Mouse (Mus musculus) neural tube, embryonic 11.5 days (tissue): ENCODE measurements around the gene Slc18a2. TPM values are rescaled to one million over a fixed set of nuclear protein-coding genes. Genes with fewer than 3 reads are reported as not detected.

Experiments
- ATAC-seq: fragments of 200-750 bp; cut with Nextera tagmentation; 2 replicates; pipeline ENCODE4 v1.8.0; 2017; ENCODE audit warnings: moderate number of reproducible peaks, mild to moderate bottlenecking, moderate TSS enrichment, moderate library complexity; ENCODE audit not compliant: insufficient read depth, low FRiP score, low TSS enrichment
- DNase-seq: peaks from one replicate; pipeline ENCODE4 v3.0.0-alpha.2; 2015; ENCODE audit warnings: low spot score
- H3K27ac ChIP-seq: fragments of 300-500 bp; sonication (generic); 2 replicates; pipeline ENCODE4 v1.5.1; 2014; ENCODE audit warnings: low read depth, mild to moderate bottlenecking, low read length
- H3K27me3 ChIP-seq: fragments of 300-500 bp; sonication (generic); 2 replicates; pipeline ENCODE4 v1.6.1; 2014; ENCODE audit warnings: mild to moderate bottlenecking, low read length, mixed read lengths; ENCODE audit not compliant: control insufficient read depth, insufficient read depth
- H3K36me3 ChIP-seq: fragments of 300-500 bp; sonication (generic); 2 replicates; pipeline ENCODE4 v1.6.1; 2014; ENCODE audit warnings: mild to moderate bottlenecking, low read length, moderate library complexity, mixed read lengths; ENCODE audit not compliant: control insufficient read depth, insufficient read depth
- H3K4me1 ChIP-seq: fragments of 300-500 bp; sonication (generic); 2 replicates; pipeline ENCODE4 v1.6.1; 2014; ENCODE audit warnings: low read length, mixed read lengths; ENCODE audit not compliant: control insufficient read depth, insufficient read depth
- H3K4me2 ChIP-seq: fragments of 300-500 bp; sonication (generic); 2 replicates; pipeline ENCODE4 v1.6.1; 2014; ENCODE audit warnings: low read depth, mild to moderate bottlenecking, moderate library complexity
- H3K4me3 ChIP-seq: fragments of 300-500 bp; sonication (generic); 2 replicates; pipeline ENCODE4 v1.5.1; 2014; ENCODE audit warnings: low read depth, low read length
- H3K9ac ChIP-seq: fragments of 300-500 bp; sonication (generic); 2 replicates; pipeline ENCODE4 v1.6.1; 2014; ENCODE audit warnings: mild to moderate bottlenecking, low read length
- H3K9me3 ChIP-seq: fragments of 300-500 bp; sonication (generic); 2 replicates; pipeline ENCODE4 v1.6.1; 2016; ENCODE audit warnings: low read length; ENCODE audit not compliant: control insufficient read depth
- WGBS: fragments of 180-500 bp; shearing (Covaris S2); extraction: QIAGEN DNeasy Blood & Tissue Kit; methylation state at CpG from one replicate; pipeline ENCODE4 v1.1.7; 2014; 5-methylcytosine and 5-hydroxymethylcytosine counted together
- polyA plus RNA-seq: library from polyadenylated mRNA; unstranded; fragments of >200 nt; fragmentation: Nextera tagmentation; extraction: Ambion mirVana; gene quantifications from 2 replicates; pipeline ENCODE4 v1.2.1, GENCODE M21; 2014

Gene Slc18a2
- polyA plus RNA-seq, 1 experiment from 2014 or later: 14.9 TPM

DNA sequence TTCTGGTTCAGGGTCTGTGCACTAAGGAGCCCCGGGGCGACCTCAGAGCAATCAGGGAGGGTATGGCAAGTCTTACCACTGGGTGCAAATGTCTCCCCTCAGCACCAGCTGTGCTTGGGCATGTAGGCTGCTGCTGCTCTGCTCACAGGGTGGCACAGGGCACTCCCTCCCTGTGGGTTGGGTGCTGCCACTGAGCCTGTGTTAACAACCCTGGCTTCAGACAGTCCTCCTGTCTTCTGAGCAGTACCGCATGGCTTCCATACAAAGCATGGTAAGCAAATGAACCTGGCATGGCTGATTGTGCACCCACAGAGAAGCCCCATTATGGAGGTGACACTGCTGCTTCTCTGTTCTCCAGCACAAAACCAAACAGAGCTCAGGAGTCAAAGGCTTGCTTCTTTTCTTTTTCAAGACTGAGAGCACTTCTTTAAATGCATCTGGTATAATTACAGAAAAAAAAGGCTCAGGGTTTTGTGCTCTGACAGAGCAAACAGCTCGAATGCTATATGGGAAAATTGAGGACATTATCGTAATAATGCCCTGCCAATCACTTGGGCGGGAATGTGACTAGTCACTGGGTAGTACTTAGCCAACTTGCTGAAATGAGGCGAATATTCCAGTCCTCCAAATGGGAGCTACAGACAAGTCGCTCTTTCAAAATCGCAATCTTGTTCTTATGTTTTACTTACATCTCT lies 4.3 kb downstream of the Slc18a2 start:
- 65% methylated on average over 9 of the region's 9 CpGs for WGBS
- peaks cover 13% of the 10 kb centered on the region for H3K4me1 ChIP-seq
- no peaks in the 10 kb centered on the region for H3K9me3 ChIP-seq
- no peak for DNase-seq
- peaks cover 7% of the 10 kb centered on the region for H3K27me3 ChIP-seq
- H3K9ac ChIP-seq: no peak overlapping the region
- no peak overlapping the region for H3K4me3 ChIP-seq
- H3K4me2 ChIP-seq: no peak overlapping the region
- no peak for ATAC-seq
- no peaks in the 10 kb centered on the region for H3K36me3 ChIP-seq
- H3K27ac ChIP-seq: no peak overlapping the region

DNA sequence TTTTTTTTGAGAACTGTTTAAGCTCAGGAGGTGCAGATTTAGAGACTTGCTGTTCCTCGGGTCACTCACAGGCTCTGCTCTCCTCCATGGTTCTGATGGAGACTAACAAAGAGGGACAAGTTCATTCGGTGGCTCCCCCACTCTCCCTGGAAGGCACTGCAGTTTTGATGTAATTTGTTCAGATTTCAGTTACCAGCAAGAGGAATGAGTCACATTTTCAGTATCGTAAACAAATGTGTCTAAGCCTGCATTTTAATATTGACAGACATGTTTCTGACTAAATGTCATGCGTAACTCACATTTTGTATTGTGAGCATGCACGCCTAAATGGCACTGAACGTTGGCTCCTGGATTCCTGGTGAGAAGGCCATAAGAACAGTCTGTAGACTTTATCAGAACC lies 5.2 kb downstream of the Slc18a2 start:
- peaks cover 7% of the 10 kb centered on the region for H3K27me3 ChIP-seq
- no peaks in the 10 kb centered on the region for H3K36me3 ChIP-seq
- H3K27ac ChIP-seq: no peak overlapping the region
- WGBS: 67% methylated on average over 6 of the region's 6 CpGs
- DNase-seq (no peak), ATAC-seq (no peak)
- H3K4me1 ChIP-seq: peaks cover 6% of the 10 kb centered on the region
- no peak overlapping the region for H3K4me2 ChIP-seq
- no peaks in the 10 kb centered on the region for H3K9me3 ChIP-seq
- no peak overlapping the region for H3K4me3 ChIP-seq
- H3K9ac ChIP-seq: no peak overlapping the region

DNA sequence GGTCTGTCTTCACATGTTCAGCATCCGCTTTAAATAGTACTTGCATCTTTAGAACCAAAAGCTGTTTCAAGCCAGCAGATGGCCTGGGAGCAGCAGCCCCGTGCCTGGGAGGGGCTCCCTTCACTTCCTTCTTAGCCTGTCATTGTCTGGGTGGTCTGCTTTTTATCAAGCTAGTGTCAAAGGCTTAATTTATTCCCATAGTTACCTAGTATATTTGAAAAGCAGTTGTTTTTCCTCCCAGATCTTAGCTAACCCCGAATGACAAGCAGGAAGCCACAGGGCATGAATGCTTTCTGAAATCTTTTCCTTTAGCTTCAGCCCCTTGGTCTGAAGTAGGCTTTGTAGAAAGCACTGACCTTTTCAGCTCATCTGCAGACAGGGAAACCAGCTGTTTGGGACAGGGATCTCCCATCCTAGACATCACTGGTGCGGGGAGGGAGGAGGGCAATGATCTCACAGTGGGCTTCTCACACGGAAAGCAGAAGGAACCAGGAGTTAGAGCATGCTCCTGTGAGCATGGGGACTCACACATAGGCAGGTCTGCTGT lies 6.8 kb downstream of the Slc18a2 start:
- peak; percentile 23 for DNase-seq
- no peak overlapping the region for H3K9ac ChIP-seq
- H3K27ac ChIP-seq: no peak overlapping the region; the same call in 1 of the 2 replicates

DNA sequence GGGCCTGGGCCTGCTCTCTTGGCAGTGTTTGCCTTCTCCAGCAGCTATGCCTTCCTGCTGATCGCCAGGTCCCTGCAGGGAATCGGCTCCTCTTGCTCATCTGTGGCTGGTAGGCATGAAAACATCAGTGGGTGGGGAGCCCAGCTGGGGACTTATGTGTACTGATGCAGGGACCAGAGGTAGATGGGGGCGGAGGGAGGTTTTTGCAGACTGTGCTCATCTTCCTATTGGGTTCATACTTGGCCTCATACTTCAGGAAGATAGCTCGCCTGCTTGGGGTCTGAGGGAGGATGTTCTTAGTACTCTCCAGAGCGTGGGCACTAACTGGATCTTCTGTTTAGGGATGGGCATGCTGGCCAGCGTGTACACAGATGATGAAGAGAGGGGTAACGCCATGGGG lies 12.5 kb downstream of the Slc18a2 start:
- no peaks in the 10 kb centered on the region for H3K9me3 ChIP-seq
- DNase-seq: no peak
- ATAC-seq: no peak
- H3K9ac ChIP-seq: no peak overlapping the region
- H3K27me3 ChIP-seq: no peaks in the 10 kb centered on the region
- H3K4me3 ChIP-seq: no peak overlapping the region
- H3K36me3 ChIP-seq: no peaks in the 10 kb centered on the region
- WGBS: 87% methylated on average over 7 of the region's 7 CpGs
- no peak overlapping the region for H3K4me2 ChIP-seq
- H3K4me1 ChIP-seq: no peaks in the 10 kb centered on the region
- no peak overlapping the region for H3K27ac ChIP-seq

More for the DNA sequence above, 6.8 kb downstream of the Slc18a2 start:
- H3K27me3 ChIP-seq: no peaks in the 10 kb centered on the region
- no peak for ATAC-seq
- 20% methylated on average over 5 of the region's 5 CpGs for WGBS
- no peak overlapping the region for H3K4me3 ChIP-seq
- H3K4me1 ChIP-seq: 0 out of 2 replicates have a peak, but pooled peaks cover 3% of the 10 kb centered on the region
- H3K9me3 ChIP-seq: no peaks in the 10 kb centered on the region
- no peak overlapping the region for H3K4me2 ChIP-seq
- H3K36me3 ChIP-seq: no peaks in the 10 kb centered on the region

DNA sequence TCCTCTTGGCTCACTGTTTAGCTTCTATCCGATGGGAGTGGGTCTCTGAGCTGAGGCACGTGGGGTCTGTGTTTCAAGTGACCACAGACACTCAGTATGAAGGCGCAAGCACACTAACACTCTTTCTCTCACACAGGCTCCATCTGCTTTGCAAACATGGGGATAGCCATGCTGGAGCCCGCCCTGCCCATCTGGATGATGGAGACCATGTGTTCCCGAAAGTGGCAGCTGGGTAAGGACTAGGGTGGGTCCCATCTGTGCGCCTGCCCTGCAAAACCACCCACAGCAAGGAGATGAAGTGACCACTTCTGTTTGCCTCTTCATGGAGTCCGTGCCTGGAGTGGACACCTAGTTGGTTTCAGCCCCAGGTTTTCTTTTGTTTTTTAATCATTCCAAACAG lies 15.7 kb downstream of the Slc18a2 start:
- Histone ChIP-seq H3K27me3 (no peaks in the 10 kb centered on the region), H3K36me3 (no peaks in the 10 kb centered on the region; the same call in 1 of the 2 replicates), H3K4me3 (no peak overlapping the region), H3K4me1 (no peaks in the 10 kb centered on the region), H3K9ac (no peak overlapping the region), H3K27ac (no peak overlapping the region), H3K4me2 (no peak overlapping the region), H3K9me3 (no peaks in the 10 kb centered on the region)
- ATAC-seq (no peak), DNase-seq (peak; percentile 48)
- WGBS: 74% methylated on average over 7 of the region's 7 CpGs

DNA sequence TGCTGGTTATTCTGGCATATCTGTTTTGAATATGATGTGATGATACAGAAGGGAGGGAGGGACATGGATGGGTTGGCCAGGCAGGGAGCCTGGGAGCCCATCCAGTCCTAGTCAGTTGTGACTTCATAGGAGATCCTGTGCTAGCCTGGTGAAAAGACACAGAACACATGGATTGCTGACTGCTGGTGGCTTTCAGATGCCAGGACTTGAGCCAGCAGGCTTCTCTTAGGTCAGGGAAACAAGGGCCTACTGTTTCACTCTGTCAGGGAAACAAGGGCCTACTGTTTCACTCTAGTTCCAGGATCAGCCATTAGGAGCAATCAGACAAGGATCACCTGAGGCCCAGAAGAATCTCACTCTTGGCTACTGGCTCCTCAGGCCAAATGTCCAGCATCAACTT lies 20.1 kb downstream of the Slc18a2 start:
- Histone ChIP-seq H3K36me3 (no peaks in the 10 kb centered on the region; the same call in 1 of the 2 replicates), H3K27me3 (no peaks in the 10 kb centered on the region), H3K9ac (no peak overlapping the region), H3K4me1 (no peaks in the 10 kb centered on the region), H3K4me2 (no peak overlapping the region), H3K4me3 (no peak overlapping the region), H3K27ac (no peak overlapping the region), H3K9me3 (no peaks in the 10 kb centered on the region)
- DNase-seq (no peak), ATAC-seq (no peak)

DNA sequence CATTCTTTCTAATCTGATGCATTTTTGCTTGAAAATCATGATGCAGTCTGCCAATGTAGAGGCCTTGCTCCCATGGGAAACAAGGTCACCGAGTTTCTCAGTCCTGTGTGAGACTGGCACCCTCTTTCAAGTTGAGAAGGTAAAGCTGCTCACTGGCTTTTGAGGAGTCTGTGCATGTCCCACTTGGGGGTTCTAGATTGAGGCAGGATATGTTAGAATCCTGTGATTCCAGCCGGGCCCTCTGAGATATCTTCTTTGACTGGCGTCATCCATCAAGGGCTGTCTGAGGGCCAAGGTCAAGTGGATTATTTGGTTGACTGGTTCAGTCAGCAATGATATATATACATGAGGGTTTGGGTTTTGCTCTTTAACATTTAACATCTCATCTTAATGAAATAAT lies 21.3 kb downstream of the Slc18a2 start:
- 88% methylated on average over 3 of the region's 3 CpGs for WGBS
- no peak overlapping the region for H3K4me3 ChIP-seq
- no peak for DNase-seq

DNA sequence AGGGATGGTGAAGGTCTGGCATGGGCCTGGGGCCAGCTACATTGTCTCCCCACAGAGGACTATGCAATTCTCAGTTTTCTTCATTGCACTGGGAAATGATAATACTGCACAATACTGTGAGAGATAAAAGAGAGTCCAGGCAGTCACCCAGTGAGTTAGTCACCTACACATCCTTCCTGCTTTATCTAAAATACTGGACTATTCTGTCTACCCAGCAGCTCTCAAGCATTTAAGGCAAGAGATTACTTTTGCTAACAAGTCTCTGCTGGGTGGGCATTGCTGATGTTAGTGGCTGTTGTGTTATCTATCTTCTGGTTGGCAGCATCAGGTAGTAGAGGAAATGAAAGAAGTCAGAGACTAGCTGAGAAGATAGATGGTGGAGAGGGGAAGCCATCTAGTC lies 28.3 kb downstream of the Slc18a2 start:
- H3K4me3 ChIP-seq: no peak overlapping the region
- no peak overlapping the region for H3K4me2 ChIP-seq
- H3K4me1 ChIP-seq: no peaks in the 10 kb centered on the region
- no peaks in the 10 kb centered on the region for H3K9me3 ChIP-seq
- H3K36me3 ChIP-seq: no peaks in the 10 kb centered on the region
- H3K9ac ChIP-seq: no peak overlapping the region
- H3K27me3 ChIP-seq: no peaks in the 10 kb centered on the region
- DNase-seq: no peak
- no peak overlapping the region for H3K27ac ChIP-seq
- no peak for ATAC-seq

More for the DNA sequence above, 21.3 kb downstream of the Slc18a2 start:
- no peak for ATAC-seq
- H3K36me3 ChIP-seq: no peaks in the 10 kb centered on the region; the same call in 1 of the 2 replicates
- no peak overlapping the region for H3K27ac ChIP-seq
- H3K27me3 ChIP-seq: no peaks in the 10 kb centered on the region
- H3K9me3 ChIP-seq: no peaks in the 10 kb centered on the region
- H3K4me2 ChIP-seq: no peak overlapping the region
- no peaks in the 10 kb centered on the region for H3K4me1 ChIP-seq
- H3K9ac ChIP-seq: no peak overlapping the region

DNA sequence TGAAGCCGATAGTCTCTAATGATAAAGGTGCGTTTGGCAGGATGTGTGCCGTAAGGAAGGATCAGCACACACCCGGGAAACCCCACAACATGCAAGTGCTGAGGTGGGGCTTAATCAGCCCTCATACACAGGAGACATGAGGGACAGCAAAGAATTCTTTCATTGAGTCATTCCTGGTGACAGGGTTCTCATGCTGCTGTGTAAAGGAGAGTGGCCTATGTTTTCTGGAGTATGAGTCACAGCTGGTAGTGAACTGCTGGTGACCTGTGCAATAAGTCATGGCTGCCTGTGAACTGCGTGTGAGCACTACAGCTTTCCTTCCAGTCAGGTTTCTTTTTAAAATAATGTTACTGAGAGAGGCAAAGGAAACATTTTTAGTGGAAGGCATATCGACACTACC lies 29.1 kb downstream of the Slc18a2 start:
- Histone ChIP-seq H3K4me1 (no peaks in the 10 kb centered on the region), H3K36me3 (no peaks in the 10 kb centered on the region), H3K27ac (no peak overlapping the region), H3K27me3 (no peaks in the 10 kb centered on the region), H3K4me3 (no peak overlapping the region), H3K9ac (no peak overlapping the region), H3K9me3 (no peaks in the 10 kb centered on the region), H3K4me2 (no peak overlapping the region)
- DNase-seq (no peak), ATAC-seq (no peak)
- WGBS: 90% methylated on average over 6 of the region's 6 CpGs
